Mouse (Mus musculus) liver, embryonic 11.5 days (tissue): ENCODE measurements at regions not wholly inside any gene's neighbourhood (a gene's known extent, or its start where the extent isn't known, plus 50 kb on each side); places are given as distances from the start of the nearest gene placed in this dataset.
A peak's percentile ranks its signal among the peaks of the same experiment; 100 is the strongest.

ENCODE experiments used
- ATAC-seq: fragments of 200-750 bp; cut with Nextera tagmentation; replicated peaks from 2 replicates; pipeline ENCODE4 v1.8.0; 2017; ENCODE audit warnings: moderate number of reproducible peaks, mild to moderate bottlenecking, moderate TSS enrichment, moderate library complexity; ENCODE audit not compliant: low FRiP score
- DNase-seq: peaks from one replicate; pipeline ENCODE4 v3.0.0-alpha.2; 2017; ENCODE audit warnings: low spot score
- H3K27ac ChIP-seq: fragments of 300-500 bp; sonication (generic); 2 replicates; pipeline ENCODE4 v1.5.1; 2014; ENCODE audit warnings: mild to moderate bottlenecking, low read depth, low read length, control low read depth
- H3K27me3 ChIP-seq: fragments of 300-500 bp; sonication (generic); replicated peaks from 2 replicates; pipeline ENCODE4 v1.6.1; 2014; ENCODE audit warnings: low read length, mixed read lengths; ENCODE audit not compliant: control insufficient read depth, insufficient read depth
- H3K36me3 ChIP-seq: fragments of 300-500 bp; sonication (generic); 2 replicates; pipeline ENCODE4 v1.6.1; 2014; ENCODE audit warnings: mild to moderate bottlenecking, low read length, moderate library complexity, mixed read lengths; ENCODE audit not compliant: control insufficient read depth, insufficient read depth
- H3K4me1 ChIP-seq: fragments of 300-500 bp; sonication (generic); replicated peaks from 2 replicates; pipeline ENCODE4 v1.6.1; 2014; ENCODE audit warnings: low read length, mixed read lengths; ENCODE audit not compliant: control insufficient read depth, insufficient read depth
- H3K4me2 ChIP-seq: fragments of 300-500 bp; sonication (generic); 2 replicates; pipeline ENCODE4 v1.6.1; 2014; ENCODE audit warnings: mild to moderate bottlenecking, control low read depth, moderate library complexity
- H3K4me3 ChIP-seq: fragments of 300-500 bp; sonication (generic); 2 replicates; pipeline ENCODE4 v1.5.1; 2014; ENCODE audit warnings: low read depth, low read length, control low read depth
- H3K9ac ChIP-seq: fragments of 300-500 bp; sonication (generic); 2 replicates; pipeline ENCODE4 v1.6.1; 2014; ENCODE audit warnings: low read depth, low read length, control low read depth
- H3K9me3 ChIP-seq: fragments of 300-500 bp; sonication (generic); 2 replicates; pipeline ENCODE4 v1.6.1; 2016; ENCODE audit warnings: low read length, inconsistent platforms, mixed read lengths; ENCODE audit not compliant: control insufficient read depth
- WGBS: fragments of 180-500 bp; shearing (Covaris S2); extraction: QIAGEN DNeasy Blood & Tissue Kit; methylation state at CpG from one replicate; pipeline ENCODE4 v1.1.7; 2014; 5-methylcytosine and 5-hydroxymethylcytosine counted together

GRCm38 (mm10) chr5:51853456-51854124 is 286.1 kb upstream of the Ppargc1a start:
- Histone ChIP-seq H3K4me1 (no peaks in the 10 kb centered on the region), H3K27ac (no peak overlapping the region), H3K9ac (no peak overlapping the region), H3K9me3 (no peaks in the 10 kb centered on the region), H3K36me3 (no peaks in the 10 kb centered on the region), H3K27me3 (no peaks in the 10 kb centered on the region), H3K4me3 (no peak overlapping the region), H3K4me2 (no peak overlapping the region)
- WGBS: 69% methylated on average over 9 of the region's 9 CpGs
- DNase-seq (no peak), ATAC-seq (no peak)

GRCm38 (mm10) chr5:51850091-51850490 is 282.6 kb upstream of the Ppargc1a start:
- ATAC-seq: no peak
- Histone ChIP-seq H3K4me3 (no peak overlapping the region), H3K36me3 (no peaks in the 10 kb centered on the region), H3K4me2 (no peak overlapping the region), H3K4me1 (no peaks in the 10 kb centered on the region), H3K27me3 (no peaks in the 10 kb centered on the region), H3K9me3 (no peaks in the 10 kb centered on the region), H3K9ac (no peak overlapping the region), H3K27ac (no peak overlapping the region)
- 86% methylated on average over 9 of the region's 9 CpGs for WGBS
- no peak for DNase-seq

GRCm38 (mm10) chr5:51849236-51849635 is 281.7 kb upstream of the Ppargc1a start:
- Histone ChIP-seq H3K9me3 (no peaks in the 10 kb centered on the region), H3K4me3 (no peak overlapping the region), H3K4me2 (no peak overlapping the region), H3K4me1 (no peaks in the 10 kb centered on the region), H3K27ac (no peak overlapping the region), H3K36me3 (no peaks in the 10 kb centered on the region), H3K27me3 (no peaks in the 10 kb centered on the region), H3K9ac (no peak overlapping the region)
- WGBS: 86% methylated on average over 5 of the region's 5 CpGs
- ATAC-seq (no peak), DNase-seq (no peak)

- H3K4me2 ChIP-seq: no peak overlapping the region
- H3K4me3 ChIP-seq: no peak overlapping the region
- H3K36me3 ChIP-seq: no peaks in the 10 kb centered on the region
- DNase-seq (no peak), ATAC-seq (no peak)
- H3K4me1 ChIP-seq: peaks cover 5% of the 10 kb centered on the region; the same call in 1 of the 2 replicates
- WGBS: 67% methylated on average over 5 of the region's 5 CpGs
- H3K9me3 ChIP-seq: no peaks in the 10 kb centered on the region
- no peaks in the 10 kb centered on the region for H3K27me3 ChIP-seq
- no peak overlapping the region for H3K9ac ChIP-seq
- no peak overlapping the region for H3K27ac ChIP-seq
Observed at GRCm38 (mm10) chr5:51842189-51842588, 274.7 kb upstream of the Ppargc1a start.

- H3K9ac ChIP-seq: no peak overlapping the region
- DNase-seq: no peak
- peaks cover 5% of the 10 kb centered on the region; the same call in 1 of the 2 replicates for H3K4me1 ChIP-seq
- ATAC-seq: peak; percentile 30; the same call in 1 of the 2 replicates
- no peak overlapping the region for H3K4me2 ChIP-seq
- no peaks in the 10 kb centered on the region for H3K9me3 ChIP-seq
- 68% methylated on average over 2 of the region's 2 CpGs for WGBS
- H3K36me3 ChIP-seq: no peaks in the 10 kb centered on the region
- no peaks in the 10 kb centered on the region for H3K27me3 ChIP-seq
- H3K4me3 ChIP-seq: no peak overlapping the region
- no peak overlapping the region for H3K27ac ChIP-seq
Observed at GRCm38 (mm10) chr5:51841763-51842162, 274.2 kb upstream of the Ppargc1a start.

GRCm38 (mm10) chr5:51840638-51841329 is 273.3 kb upstream of the Ppargc1a start:
- H3K4me3 ChIP-seq: no peak overlapping the region
- H3K9me3 ChIP-seq: no peaks in the 10 kb centered on the region
- H3K27ac ChIP-seq: no peak overlapping the region; the same call in 1 of the 2 replicates
- 57% methylated on average over 11 of the region's 11 CpGs for WGBS
- no peak overlapping the region; the same call in 1 of the 2 replicates for H3K4me2 ChIP-seq
- no peak overlapping the region for H3K9ac ChIP-seq
- H3K36me3 ChIP-seq: no peaks in the 10 kb centered on the region
- no peak for DNase-seq
- ATAC-seq: peak; percentile 95
- H3K27me3 ChIP-seq: no peaks in the 10 kb centered on the region
- H3K4me1 ChIP-seq: peaks cover 5% of the 10 kb centered on the region; the same call in 1 of the 2 replicates

GRCm38 (mm10) chr5:51839292-51839691 is 271.8 kb upstream of the Ppargc1a start:
- DNase-seq (no peak), ATAC-seq (no peak)
- no peak overlapping the region for H3K27ac ChIP-seq

GRCm38 (mm10) chr5:51830551-51830950 is 263.0 kb upstream of the Ppargc1a start:
- Histone ChIP-seq H3K27ac (no peak overlapping the region), H3K4me3 (no peak overlapping the region), H3K27me3 (no peaks in the 10 kb centered on the region), H3K9ac (no peak overlapping the region), H3K4me2 (no peak overlapping the region), H3K36me3 (no peaks in the 10 kb centered on the region), H3K4me1 (no peaks in the 10 kb centered on the region), H3K9me3 (no peaks in the 10 kb centered on the region)
- ATAC-seq: no peak
- 64% methylated on average over 6 of the region's 6 CpGs for WGBS
- no peak for DNase-seq

More at GRCm38 (mm10) chr5:51839292-51839691, 271.8 kb upstream of the Ppargc1a start:
- Histone ChIP-seq H3K9ac (no peak overlapping the region), H3K9me3 (no peaks in the 10 kb centered on the region), H3K27me3 (no peaks in the 10 kb centered on the region), H3K4me1 (peaks cover 5% of the 10 kb centered on the region; the same call in 1 of the 2 replicates), H3K36me3 (no peaks in the 10 kb centered on the region), H3K4me3 (no peak overlapping the region), H3K4me2 (no peak overlapping the region)
- WGBS: 73% methylated on average over 4 of the region's 4 CpGs

GRCm38 (mm10) chr5:51830015-51830414 is 262.5 kb upstream of the Ppargc1a start:
- Histone ChIP-seq H3K36me3 (no peaks in the 10 kb centered on the region), H3K4me1 (0 out of 2 replicates have a peak, but pooled peaks cover 1% of the 10 kb centered on the region), H3K9me3 (no peaks in the 10 kb centered on the region), H3K27me3 (no peaks in the 10 kb centered on the region), H3K4me2 (no peak overlapping the region), H3K9ac (no peak overlapping the region), H3K27ac (no peak overlapping the region), H3K4me3 (no peak overlapping the region)
- 52% methylated on average over 2 of the region's 2 CpGs for WGBS
- ATAC-seq (no peak), DNase-seq (no peak)
